In the genomic region with DNA sequence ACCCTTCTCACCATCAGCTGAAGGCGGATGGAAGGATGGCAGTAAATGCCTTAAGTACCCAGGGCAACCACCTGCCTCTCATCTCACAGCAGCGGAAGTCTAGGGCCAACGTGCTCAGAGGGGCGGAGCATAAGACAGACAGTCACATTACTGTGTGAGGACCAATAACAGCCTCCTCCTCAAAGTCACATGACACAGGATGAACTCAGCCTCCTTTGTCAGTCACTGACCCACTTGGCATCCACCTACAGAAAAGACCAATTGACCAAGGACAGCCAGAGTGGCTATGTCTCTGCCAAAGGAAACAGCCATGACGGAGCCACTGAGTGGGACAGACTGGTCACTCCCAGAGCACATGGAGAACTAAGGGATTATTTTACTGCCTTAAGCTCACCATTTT, we compare ENCODE assay signal across 23 mouse cellular contexts.
DNase-seq lines count a peak whose midpoint lies in the region; ATAC-seq and TF ChIP-seq lines count a peak whose summit lies in the region.
"Had no signal": no experiment of that assay in that cellular context is flagged by ENCODE, and none has a peak within 500 bp of the region (broad histone marks: within the 10 kb centered on the region; RNA-seq: fewer than 3 reads in every experiment).

No protein-coding gene starts in this region.

- no peaks in the 10 kb centered on the region for H3K4me1 ChIP-seq in kidney, adult 2 months (ENCODE audit: control insufficient read depth, insufficient read depth, low read length)
- H3K4me1 ChIP-seq in kidney, embryonic 15.5 days: peaks cover 15% of the 10 kb centered on the region
- peaks cover 49% of the 10 kb centered on the region for H3K4me1 ChIP-seq in E14TG2a.4 (replicated peaks; ENCODE audit: low read depth, low read length)
- peaks cover 18% of the 10 kb centered on the region for H3K4me1 ChIP-seq in intestine, embryonic 16.5 days (ENCODE audit: control insufficient read depth, insufficient read depth, low read length)
- H3K4me1 ChIP-seq: liver, embryonic 13.5 days had no signal

- H3K36me3 ChIP-seq in kidney, adult 2 months (ENCODE audit: control insufficient read depth, insufficient read depth, low read length): no peaks in the 10 kb centered on the region
- H3K36me3 ChIP-seq in kidney, embryonic 15.5 days: no peaks in the 10 kb centered on the region; the same call in 1 of the 2 replicates
- H3K36me3 ChIP-seq in E14TG2a.4 (ENCODE audit: insufficient read depth, low read length): no peaks in the 10 kb centered on the region
- H3K36me3 ChIP-seq in intestine, embryonic 16.5 days (ENCODE audit: control insufficient read depth, insufficient read depth, low read length): no peaks in the 10 kb centered on the region
- H3K36me3 ChIP-seq: embryonic facial prominence, embryonic 15.5 days; forebrain, embryonic 15.5 days; liver, embryonic 13.5 days; midbrain, embryonic 12.5 days; neural tube, embryonic 15.5 days had no signal

- H3K4me3 ChIP-seq in kidney, adult 2 months (ENCODE audit: insufficient read depth, low read depth, low read length): no peak overlapping the region
- H3K4me3 ChIP-seq in kidney, embryonic 15.5 days (replicated peaks): no peak overlapping the region
- peak overlapping the region; percentile 46; the same call in 1 of the 2 replicates for H3K4me3 ChIP-seq in E14TG2a.4 (replicated peaks; ENCODE audit: low read length)
- H3K4me3 ChIP-seq in intestine, embryonic 16.5 days (ENCODE audit: low read length): no peak overlapping the region
- H3K4me3 ChIP-seq: embryonic facial prominence, embryonic 15.5 days; forebrain, embryonic 15.5 days; heart, embryonic 12.5 days; hindbrain, embryonic 10.5 days; liver, embryonic 13.5 days; midbrain, embryonic 12.5 days; neural tube, embryonic 15.5 days had no signal

- no peak for TF ChIP-seq POLR2A in kidney, adult 2 months (IDR thresholded peaks at IDR 0.05; ENCODE audit: low read depth, low read length)

- no peaks in the 10 kb centered on the region for H3K9me3 ChIP-seq in kidney, embryonic 15.5 days (replicated peaks)
- H3K9me3 ChIP-seq in E14TG2a.4 (ENCODE audit: low read length): no peaks in the 10 kb centered on the region
- no peaks in the 10 kb centered on the region for H3K9me3 ChIP-seq in intestine, embryonic 16.5 days (ENCODE audit: control insufficient read depth, low read length)
- H3K9me3 ChIP-seq: embryonic facial prominence, embryonic 15.5 days; forebrain, embryonic 15.5 days; heart, embryonic 12.5 days; hindbrain, embryonic 10.5 days; liver, embryonic 13.5 days; midbrain, embryonic 12.5 days; neural tube, embryonic 15.5 days had no signal

- TF ChIP-seq CTCF in kidney, adult 2 months (conservative IDR thresholded peaks at IDR 0.05; ENCODE audit: insufficient read depth, insufficient read length, low read depth, low read length): no peak
- no peak for TF ChIP-seq CTCF in E14TG2a.4 (conservative IDR thresholded peaks at IDR 0.05; ENCODE audit: low read length)

- no peak overlapping the region for H3K4me2 ChIP-seq in kidney, embryonic 15.5 days
- H3K4me2 ChIP-seq in intestine, embryonic 16.5 days (ENCODE audit: low read depth, low read length): no peak overlapping the region; the same call in 1 of the 2 replicates
- H3K4me2 ChIP-seq: embryonic facial prominence, embryonic 15.5 days; forebrain, embryonic 15.5 days; heart, embryonic 12.5 days; liver, embryonic 13.5 days; lung, embryonic 14.5 days; midbrain, embryonic 12.5 days; neural tube, embryonic 15.5 days had no signal

- no peak for ATAC-seq in kidney, embryonic 15.5 days (replicated peaks; ENCODE audit: low FRiP score)
- 0 out of 2 replicates have a peak, but pooled peaks have one; percentile 7 for ATAC-seq in intestine, embryonic 16.5 days
- ATAC-seq in cerebellum, adult (ENCODE audit: insufficient number of reproducible peaks, low FRiP score, low TSS enrichment): no peak
- ATAC-seq: forebrain, embryonic 15.5 days; hindbrain, embryonic 16.5 days had no signal

- peak; percentile 61 for DNase-seq in kidney, adult 2 months
- DNase-seq in adrenal gland, adult 8-10 months: peak; percentile 46
- no peak for DNase-seq in left cerebral cortex, adult 9 months (ENCODE audit: low spot score in 2 of 2)
- DNase-seq: cerebellum, adult 9-10 months; gastrocnemius, postnatal 10 days; heart, postnatal 10 days; kidney, adult 18-20 months; liver, embryonic 13.5 days; lung, embryonic 14.5 days; right cerebral cortex, adult 18-20 months; right cerebral cortex, postnatal 4 days; thymus, postnatal 14 days had no signal

- 73% methylated on average over 5 of the region's 5 CpGs for WGBS in kidney, adult 2 months
- 79% methylated on average over 5 of the region's 5 CpGs for WGBS in kidney, embryonic 15.5 days
- WGBS in intestine, embryonic 16.5 days: 58% methylated on average over 5 of the region's 5 CpGs

- no peaks in the 10 kb centered on the region for H3K27me3 ChIP-seq in kidney, adult 2 months (replicated peaks; ENCODE audit: control insufficient read depth, insufficient read depth, low read length)
- H3K27me3 ChIP-seq in kidney, embryonic 15.5 days: 0 out of 2 replicates have a peak, but pooled peaks cover 5% of the 10 kb centered on the region
- no peaks in the 10 kb centered on the region for H3K27me3 ChIP-seq in E14TG2a.4 (ENCODE audit: insufficient read depth, low read length)
- H3K27me3 ChIP-seq in intestine, embryonic 16.5 days (replicated peaks; ENCODE audit: control insufficient read depth, insufficient read depth, low read length): no peaks in the 10 kb centered on the region
- H3K27me3 ChIP-seq: embryonic facial prominence, embryonic 15.5 days; forebrain, embryonic 15.5 days; heart, embryonic 12.5 days; liver, embryonic 13.5 days; midbrain, embryonic 12.5 days; neural tube, embryonic 15.5 days had no signal

- H3K27ac ChIP-seq in kidney, adult 2 months (ENCODE audit: insufficient read depth, low read depth, low read length): no peak overlapping the region
- no peak overlapping the region for H3K27ac ChIP-seq in kidney, embryonic 15.5 days
- H3K27ac ChIP-seq in intestine, embryonic 16.5 days (ENCODE audit: low read length): 0 out of 2 replicates have a peak overlapping the region, but pooled peaks have one; percentile 38
- H3K27ac ChIP-seq: embryonic facial prominence, embryonic 15.5 days; forebrain, embryonic 15.5 days; hindbrain, embryonic 10.5 days; liver, embryonic 13.5 days; midbrain, embryonic 12.5 days; neural tube, embryonic 15.5 days had no signal

- H3K9ac ChIP-seq in kidney, embryonic 15.5 days: no peak overlapping the region
- H3K9ac ChIP-seq in intestine, embryonic 16.5 days (ENCODE audit: low read depth, low read length): no peak overlapping the region
- H3K9ac ChIP-seq: embryonic facial prominence, embryonic 15.5 days; forebrain, embryonic 15.5 days; heart, embryonic 12.5 days; liver, embryonic 13.5 days; lung, embryonic 14.5 days; midbrain, embryonic 12.5 days; neural tube, embryonic 15.5 days had no signal

Comparison
In these comparisons a context has a peak if more than half of its experiments do, and no peak if none do; other contexts are left out.
1. DNase-seq: peak in kidney, adult 2 months (single experiment) and adrenal gland, adult 8-10 months (single experiment); none in left cerebral cortex, adult 9 months (0 of 2).